Mouse (Mus musculus) G1E (cell line): ENCODE measurements around the gene Ear10. TPM values are rescaled to one million over a fixed set of nuclear protein-coding genes. Genes with fewer than 3 reads are reported as not detected.
"Not testable (repeated sequence)": the region's sequence is repeated elsewhere in the genome, so short reads cannot be mapped to it uniquely, and the experiment has no call there.

Experiments used
- ATAC-seq: 2 replicates; pipeline ENCODE4 v1.8.0; 2016; ENCODE audit warnings: mild to moderate bottlenecking; ENCODE audit not compliant: insufficient number of reproducible peaks, poor library complexity, low FRiP score, severe bottlenecking; ENCODE audit errors: extremely low read depth
- DNase-seq: peaks from one replicate; pipeline ENCODE4 v3.0.0; 2012; ENCODE audit warnings: low spot score
- H3K27me3 ChIP-seq: 2 replicates; pipeline ENCODE4 v1.6.1; 2012; ENCODE audit warnings: mild to moderate bottlenecking, low read length, inconsistent platforms; ENCODE audit not compliant: insufficient read depth
- H3K36me3 ChIP-seq: replicated peaks from 2 replicates; pipeline ENCODE3; 2012; ENCODE audit warnings: mild to moderate bottlenecking, inconsistent platforms
- H3K4me1 ChIP-seq: 2 replicates; pipeline ENCODE4 v1.6.1; 2012; ENCODE audit warnings: low read depth, low read length, inconsistent platforms, mixed read lengths; ENCODE audit not compliant: insufficient read depth
- H3K4me3 ChIP-seq: 2 replicates; pipeline ENCODE4 v1.5.1; 2012; ENCODE audit warnings: low read depth, mild to moderate bottlenecking, inconsistent platforms, low read length, moderate library complexity, mixed read lengths
- H3K9me3 ChIP-seq: replicated peaks from 2 replicates; pipeline ENCODE4 v1.6.1; 2012; ENCODE audit warnings: inconsistent platforms
- polyA plus RNA-seq: library from polyadenylated mRNA; stranded (reverse); fragments of >175 nt; gene quantifications from 2 replicates; pipeline ENCODE4 v1.2.3, GENCODE M21; 2012
- total RNA-seq, 2 experiments: library from RNA; stranded (forward) in 1 of 2; stranded (reverse) in 1 of 2; fragments of 200-1000 nt in 1 of 2; fragments of >200 nt in 1 of 2; fragmentation: Nextera tagmentation in 1 of 2; gene quantifications; 2 replicates each; pipeline ENCODE4 v1.2.3; 2014 to 2017

The Ear10 gene
- total and polyA plus RNA-seq, 3 experiments = not detected

GRCm38 (mm10) chr14:43886235-43886634 lies 37.1 kb downstream of the Ear10 start:
- DNase-seq, H3K36me3 ChIP-seq, H3K9me3 ChIP-seq, H3K4me3 ChIP-seq, ATAC-seq, H3K27me3 ChIP-seq, H3K4me1 ChIP-seq: not testable (repeated sequence)

- not testable (repeated sequence) for H3K36me3 ChIP-seq, H3K27me3 ChIP-seq, H3K9me3 ChIP-seq, H3K4me1 ChIP-seq, H3K4me3 ChIP-seq, ATAC-seq, DNase-seq
These were observed 43.3 kb downstream of the Ear10 start for GRCm38 (mm10) chr14:43879966-43880545.

- H3K4me1 ChIP-seq, ATAC-seq, H3K4me3 ChIP-seq, DNase-seq, H3K36me3 ChIP-seq, H3K9me3 ChIP-seq, H3K27me3 ChIP-seq: not testable (repeated sequence)
These were observed 45.6 kb downstream of the Ear10 start for GRCm38 (mm10) chr14:43877789-43878188.

- not testable (repeated sequence) for H3K36me3 ChIP-seq, H3K9me3 ChIP-seq, H3K27me3 ChIP-seq, H3K4me1 ChIP-seq, H3K4me3 ChIP-seq, ATAC-seq, DNase-seq
These were observed 47.9 kb downstream of the Ear10 start, which contains the start of gene Ear1 for GRCm38 (mm10) chr14:43875417-43875816. TSS of gene Ear1 (minus strand) at chr14:43875517.

DNA sequence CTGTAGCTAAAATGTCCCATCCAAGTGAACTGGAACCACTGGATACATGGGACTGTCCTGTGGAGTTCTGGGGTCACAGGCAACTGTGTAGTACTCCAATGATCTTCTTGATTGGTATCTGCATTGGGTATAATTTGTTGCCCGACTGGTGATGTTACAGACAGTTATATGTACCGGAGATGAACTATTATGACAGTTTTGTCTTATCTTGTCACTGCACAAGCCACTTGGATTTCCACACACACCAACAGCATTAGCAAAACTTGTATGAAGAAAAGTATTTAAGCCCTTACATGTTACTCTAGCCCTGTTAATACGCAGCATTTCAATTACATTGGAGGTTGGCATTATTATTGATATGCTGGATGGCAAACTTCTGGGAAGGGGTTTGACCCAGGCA lies 48.5 kb downstream of the Ear10 start:
- not testable (repeated sequence) for H3K36me3 ChIP-seq, ATAC-seq, DNase-seq

More for the DNA sequence above, 48.5 kb downstream of the Ear10 start:
- not testable (repeated sequence) for H3K27me3 ChIP-seq, H3K9me3 ChIP-seq, H3K4me3 ChIP-seq, H3K4me1 ChIP-seq

Other genes with a start within 250 kb of the Ear10 start
- gene Gm8165, start 246.4 kb downstream of the Ear10 start, total RNA-seq (2014; fragmentation: Nextera tagmentation) = not detected in 2 replicates
- gene Gm8165, start 246.4 kb downstream of the Ear10 start, total RNA-seq (2017) = not detected in 2 replicates
- not detected in 2 replicates for gene Gm8165, start 246.4 kb downstream of the Ear10 start, polyA plus RNA-seq
- 1.6 and 3.4 TPM in 2 replicates for gene Gm7324, start 225.7 kb downstream of the Ear10 start, total RNA-seq (2014; fragmentation: Nextera tagmentation)
- 6.0 and 12.6 TPM in 2 replicates for gene Gm7324, start 225.7 kb downstream of the Ear10 start, total RNA-seq (2017)
- 0.18 and 0.60 TPM in 2 replicates for gene Gm7324, start 225.7 kb downstream of the Ear10 start, polyA plus RNA-seq
- gene Gm16506, start 196.1 kb downstream of the Ear10 start, total RNA-seq (2014; fragmentation: Nextera tagmentation) = not detected in 2 replicates
- gene Gm16506, start 196.1 kb downstream of the Ear10 start, total RNA-seq (2017) = 0.11 TPM in 1 of 2 replicates, not detected in the other
- not detected in 2 replicates for gene Gm16506, start 196.1 kb downstream of the Ear10 start, polyA plus RNA-seq
- 0.60 and 2.7 TPM in 2 replicates for gene Gm6526, start 175.7 kb downstream of the Ear10 start, total RNA-seq (2014; fragmentation: Nextera tagmentation)
- 0.35 and 0.66 TPM in 2 replicates for gene Gm6526, start 175.7 kb downstream of the Ear10 start, total RNA-seq (2017)
- gene Gm6526, start 175.7 kb downstream of the Ear10 start, polyA plus RNA-seq = not detected in 2 replicates
- not detected in 2 replicates for gene Gm8180, start 138.8 kb downstream of the Ear10 start, total RNA-seq (2014; fragmentation: Nextera tagmentation)
- gene Gm8180, start 138.8 kb downstream of the Ear10 start, total RNA-seq (2017) = not detected in 2 replicates
- not detected in 2 replicates for gene Gm8180, start 138.8 kb downstream of the Ear10 start, polyA plus RNA-seq
- gene Ear1, start 48.0 kb downstream of the Ear10 start, total RNA-seq (2014; fragmentation: Nextera tagmentation) = not detected in 2 replicates
- gene Ear1, start 48.0 kb downstream of the Ear10 start, total RNA-seq (2017) = 0.44 TPM in 1 of 2 replicates, not detected in the other
- not detected in 2 replicates for gene Ear1, start 48.0 kb downstream of the Ear10 start, polyA plus RNA-seq
- not detected in 2 replicates for gene Gm8113, start 1.8 kb upstream of the Ear10 start, total RNA-seq (2014; fragmentation: Nextera tagmentation)
- gene Gm8113, start 1.8 kb upstream of the Ear10 start, total RNA-seq (2017) = 0.05 and 0.06 TPM in 2 replicates
- gene Gm8113, start 1.8 kb upstream of the Ear10 start, polyA plus RNA-seq = not detected in 2 replicates
- not detected in 2 replicates for gene Ang5, start 33.5 kb upstream of the Ear10 start, total RNA-seq (2014; fragmentation: Nextera tagmentation)
- 0.41 TPM in 1 of 2 replicates, not detected in the other for gene Ang5, start 33.5 kb upstream of the Ear10 start, total RNA-seq (2017)
- gene Ang5, start 33.5 kb upstream of the Ear10 start, polyA plus RNA-seq = not detected in 2 replicates
- gene Ang6, start 78.7 kb upstream of the Ear10 start, total RNA-seq (2014; fragmentation: Nextera tagmentation) = not detected in 2 replicates
- gene Ang6, start 78.7 kb upstream of the Ear10 start, total RNA-seq (2017) = 0.55 TPM in 1 of 2 replicates, not detected in the other
- not detected in 2 replicates for gene Ang6, start 78.7 kb upstream of the Ear10 start, polyA plus RNA-seq
- gene Ear2, start 179.1 kb upstream of the Ear10 start, total RNA-seq (2014; fragmentation: Nextera tagmentation) = not detected in 2 replicates
- gene Ear2, start 179.1 kb upstream of the Ear10 start, total RNA-seq (2017) = 0.35 TPM in 1 of 2 replicates, not detected in the other
- gene Ear2, start 179.1 kb upstream of the Ear10 start, polyA plus RNA-seq = not detected in 2 replicates
- not detected in 2 replicates for gene Gm3327, start 200.3 kb upstream of the Ear10 start, total RNA-seq (2014; fragmentation: Nextera tagmentation)
- 0.16 TPM in 1 of 2 replicates, not detected in the other for gene Gm3327, start 200.3 kb upstream of the Ear10 start, total RNA-seq (2017)
- gene Gm3327, start 200.3 kb upstream of the Ear10 start, polyA plus RNA-seq = not detected in 2 replicates